Mouse (Mus musculus) urinary bladder, postnatal 25 days (tissue): ENCODE data around the gene Jarid2.

Experiments
- DNase-seq: peaks from one replicate; pipeline ENCODE4 v3.0.0; 2022; ENCODE audit warnings: low spot score

Jarid2 gene

DNA sequence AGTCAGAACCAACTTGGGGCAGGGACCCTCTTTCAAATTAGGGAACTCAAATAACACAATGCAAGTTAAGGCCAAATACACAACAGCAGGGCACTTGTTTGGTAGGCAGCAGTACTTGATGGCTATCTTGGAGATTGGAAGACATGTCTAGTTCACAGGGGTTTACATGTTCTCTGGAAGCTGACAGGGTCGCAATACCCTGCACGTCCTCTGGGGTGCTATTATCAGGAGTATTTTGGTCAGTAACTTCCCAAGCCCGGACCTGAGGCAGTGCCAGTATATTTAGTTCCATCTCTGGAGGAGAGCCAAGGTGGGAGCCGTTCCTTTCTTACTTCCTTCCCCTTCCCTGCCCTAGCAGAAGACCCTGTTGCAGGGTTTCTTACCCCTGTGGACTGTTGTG lies 186.7 kb downstream of the Jarid2 start:
- no peak for DNase-seq

DNA sequence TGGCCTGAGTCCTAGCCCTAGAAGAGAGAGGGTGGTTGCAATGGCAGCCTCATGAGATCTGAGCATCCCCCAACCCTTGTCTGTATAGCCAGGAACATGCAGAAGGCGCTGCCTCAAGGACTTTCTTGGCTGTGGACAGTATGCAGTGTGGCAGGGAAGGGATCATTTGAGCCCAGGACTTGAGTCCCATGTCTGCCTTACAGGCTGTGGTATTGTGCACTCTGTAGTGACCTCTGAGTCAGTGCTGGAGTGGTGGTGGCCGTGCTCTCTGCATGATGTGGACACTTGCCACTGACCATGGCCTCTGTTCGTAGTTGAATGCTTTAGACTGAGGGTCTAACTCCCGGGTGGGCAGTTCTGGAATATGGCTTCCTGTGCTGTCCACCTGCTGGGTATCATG lies 187.9 kb downstream of the Jarid2 start:
- DNase-seq = no peak

DNA sequence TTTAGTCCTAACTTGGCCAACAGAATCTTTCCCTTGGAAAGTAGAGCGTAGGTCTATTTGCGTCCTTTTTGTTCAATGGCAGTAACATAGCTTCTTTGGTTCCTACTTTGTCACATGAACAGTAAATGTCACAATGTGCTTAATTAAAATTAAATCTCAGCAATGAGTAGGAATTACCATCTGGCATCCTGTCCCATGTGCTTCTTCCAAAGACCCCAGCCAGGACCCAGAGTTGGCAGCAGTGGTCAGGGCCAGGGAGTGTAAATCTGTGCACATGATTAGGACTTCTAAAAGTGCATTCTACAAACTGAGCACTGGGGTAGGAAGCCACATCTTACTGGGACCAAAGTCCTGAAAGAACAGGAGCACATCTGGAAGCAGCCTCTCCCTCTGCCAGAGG lies 189.0 kb downstream of the Jarid2 start:
- no peak for DNase-seq

DNA sequence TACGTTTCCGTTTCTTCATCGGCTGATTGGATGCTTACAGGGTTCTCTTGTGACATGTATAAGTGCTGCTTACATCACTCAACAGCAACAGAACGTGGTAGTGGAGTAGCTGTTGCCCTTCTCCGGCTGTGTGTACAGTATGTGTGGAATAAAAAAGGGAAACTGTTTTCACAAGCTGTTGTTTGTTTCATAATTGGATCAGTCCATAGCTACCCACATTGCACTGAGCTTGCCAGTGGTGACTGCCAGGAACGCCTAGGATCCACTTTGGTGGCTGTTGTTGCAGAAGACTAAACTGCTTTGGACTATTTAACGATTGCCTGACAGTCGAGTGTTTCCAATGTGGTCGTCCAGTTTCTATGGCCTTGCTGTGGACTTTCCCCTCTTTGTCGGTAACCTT lies 191.8 kb downstream of the Jarid2 start:
- no peak for DNase-seq

DNA sequence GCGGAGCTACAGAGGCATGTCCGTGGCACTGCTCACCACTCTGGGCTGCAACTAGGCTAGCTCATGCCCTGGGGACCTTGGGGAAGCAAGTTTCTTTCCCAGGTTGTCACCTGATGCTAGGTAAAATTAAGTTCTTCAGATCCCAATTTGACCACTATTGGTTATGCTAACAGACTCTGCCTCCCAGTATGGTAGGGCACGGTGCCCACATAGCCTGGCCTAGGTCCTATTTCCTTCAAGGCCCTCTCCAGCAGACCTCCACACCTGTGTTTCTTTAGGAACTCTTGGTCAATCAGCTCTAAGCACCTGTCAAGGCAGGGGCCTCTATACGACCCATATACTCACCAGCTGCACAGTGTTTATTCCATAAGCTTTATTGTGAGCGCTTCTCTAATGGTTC lies 192.4 kb downstream of the Jarid2 start:
- DNase-seq = no peak

DNA sequence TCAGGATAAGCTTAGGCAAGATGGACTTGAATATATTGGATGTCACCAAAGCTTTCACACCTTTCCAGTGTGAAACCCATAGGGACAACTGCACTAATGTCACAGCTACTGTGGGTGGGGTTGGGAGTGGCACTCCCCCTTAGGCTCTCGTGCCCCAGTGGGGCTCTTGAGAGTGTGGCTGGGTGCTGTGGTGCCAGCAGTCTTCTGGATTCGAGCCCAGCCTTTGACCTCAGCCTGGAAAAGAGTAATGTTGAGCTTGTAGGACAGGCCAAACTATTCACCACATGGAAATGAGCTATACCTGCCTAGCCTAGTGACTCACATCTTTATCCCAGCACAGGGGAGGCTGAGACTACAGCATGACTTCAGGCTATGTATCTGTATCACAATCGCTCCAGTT lies 194.8 kb downstream of the Jarid2 start:
- no peak for DNase-seq

DNA sequence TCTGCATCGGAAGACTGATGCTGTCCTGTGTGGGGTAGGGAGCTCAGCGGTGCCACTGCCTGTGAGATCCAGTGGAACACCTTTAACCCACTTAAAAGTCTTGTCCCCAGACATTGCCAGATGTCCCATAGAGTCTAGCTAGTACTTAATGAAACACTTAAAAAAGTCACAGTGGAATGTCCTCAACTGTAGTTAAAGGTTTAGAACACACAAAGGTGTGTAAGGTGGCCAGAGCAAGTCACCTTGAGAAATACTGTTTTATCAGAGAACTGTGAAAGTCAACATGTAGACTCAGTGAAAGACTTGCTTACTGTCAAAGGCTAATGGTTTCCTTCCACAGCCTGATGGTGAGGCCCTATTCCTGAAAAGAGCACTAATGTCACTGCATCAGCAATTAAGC lies 195.9 kb downstream of the Jarid2 start:
- DNase-seq = no peak

DNA sequence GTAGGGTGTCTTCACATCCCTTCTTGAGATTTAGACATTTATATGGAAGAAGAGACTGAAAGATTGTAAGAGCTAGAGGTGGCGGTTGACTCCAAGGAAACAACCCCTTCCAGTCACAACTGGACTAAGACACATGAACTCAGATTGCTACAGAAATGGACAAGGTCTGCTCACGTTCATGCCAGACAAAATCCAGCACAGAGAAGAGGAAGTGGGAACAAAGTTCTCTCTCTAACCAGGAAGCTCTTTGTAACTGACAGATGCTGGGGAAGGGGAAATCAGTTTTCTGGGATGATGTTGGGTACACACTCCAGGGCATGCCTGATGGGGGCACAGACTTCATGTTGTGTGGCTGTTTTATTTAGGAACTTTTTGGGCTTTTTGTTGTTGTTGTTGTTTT lies 197.0 kb downstream of the Jarid2 start:
- DNase-seq = no peak

DNA sequence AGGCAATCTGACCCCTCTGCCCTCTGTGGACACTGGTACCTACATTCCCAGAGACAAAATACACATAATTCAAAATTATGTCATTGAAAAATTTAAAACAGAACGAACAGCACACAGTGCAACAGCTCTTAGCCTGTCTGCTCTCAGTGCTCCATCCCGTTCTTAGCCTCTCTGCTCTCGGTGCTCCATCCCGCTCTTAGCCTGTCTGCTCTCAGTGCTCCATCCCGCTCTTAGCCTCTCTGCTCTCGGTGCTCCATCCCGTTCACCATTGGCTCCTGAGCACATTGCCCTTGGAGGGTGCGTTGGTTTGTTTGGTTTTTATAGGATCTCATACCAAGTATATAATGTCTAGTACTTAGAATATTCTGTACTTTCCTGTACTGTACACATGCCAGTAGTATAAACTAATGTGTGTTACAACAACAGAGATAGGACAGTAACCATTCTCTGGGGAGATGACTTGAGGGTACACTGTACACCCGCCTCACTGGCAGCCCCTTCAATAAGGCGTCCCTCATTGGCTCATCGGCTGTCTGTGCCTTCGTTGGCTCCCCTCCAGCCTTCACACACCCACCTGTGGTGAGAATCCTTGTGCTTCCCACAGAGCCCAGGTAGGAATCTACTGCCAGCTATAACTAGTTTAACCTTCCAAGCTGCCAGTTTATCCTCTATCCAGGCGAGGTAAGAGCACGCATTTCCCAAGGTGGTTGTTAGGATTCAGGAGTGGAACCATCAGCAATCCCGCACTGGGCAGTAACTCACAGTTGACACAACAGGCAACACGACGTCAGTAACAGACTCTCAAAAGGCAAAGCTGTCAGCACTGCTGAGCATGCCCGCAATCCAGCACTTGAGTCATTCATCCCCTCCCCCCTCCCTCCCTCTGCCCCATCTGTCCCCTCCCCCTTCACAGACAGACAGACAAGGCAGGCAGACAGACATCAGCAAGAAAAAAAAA lies 203.3 kb downstream of the Jarid2 start:
- no peak for DNase-seq

DNA sequence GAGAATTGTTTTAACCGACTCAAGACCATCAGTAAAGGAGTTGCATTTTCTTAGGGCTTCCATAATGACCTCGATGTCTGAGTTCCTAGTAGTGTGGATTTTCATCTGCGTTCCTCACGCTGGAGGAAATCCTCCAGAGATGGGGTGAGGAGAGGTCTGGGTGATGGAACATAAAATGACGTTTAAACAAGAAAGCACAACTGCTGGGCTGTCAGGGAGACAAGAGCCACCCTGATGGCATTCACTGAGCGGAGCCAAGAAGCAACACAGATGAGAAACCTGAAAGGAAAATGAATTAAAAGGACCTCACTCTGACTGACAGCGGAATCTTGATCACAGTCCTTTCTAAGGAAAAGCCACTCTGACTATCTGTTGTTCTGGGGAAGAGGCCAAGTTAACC lies 204.3 kb downstream of the Jarid2 start:
- no peak for DNase-seq

DNA sequence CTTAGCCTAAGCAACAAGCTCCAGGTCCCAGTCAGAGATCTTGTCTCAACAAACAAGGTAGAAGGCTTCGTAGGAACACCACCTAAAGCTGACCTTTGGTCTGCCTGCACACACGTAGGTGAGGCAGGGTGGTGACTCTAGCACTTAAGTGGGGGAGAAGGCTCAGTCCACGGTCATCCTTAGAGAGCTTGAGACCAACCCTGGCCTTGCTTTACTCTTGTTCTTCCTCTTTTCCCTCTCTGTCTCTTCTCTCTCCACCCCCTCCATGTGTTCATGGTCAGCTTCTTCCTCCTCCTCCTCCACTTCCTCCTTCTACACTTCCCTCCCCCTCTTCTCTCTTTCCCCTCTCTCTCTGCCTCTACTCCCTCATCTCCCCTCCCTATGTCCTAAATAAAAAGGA lies 208.4 kb downstream of the Jarid2 start:
- DNase-seq = no peak

DNA sequence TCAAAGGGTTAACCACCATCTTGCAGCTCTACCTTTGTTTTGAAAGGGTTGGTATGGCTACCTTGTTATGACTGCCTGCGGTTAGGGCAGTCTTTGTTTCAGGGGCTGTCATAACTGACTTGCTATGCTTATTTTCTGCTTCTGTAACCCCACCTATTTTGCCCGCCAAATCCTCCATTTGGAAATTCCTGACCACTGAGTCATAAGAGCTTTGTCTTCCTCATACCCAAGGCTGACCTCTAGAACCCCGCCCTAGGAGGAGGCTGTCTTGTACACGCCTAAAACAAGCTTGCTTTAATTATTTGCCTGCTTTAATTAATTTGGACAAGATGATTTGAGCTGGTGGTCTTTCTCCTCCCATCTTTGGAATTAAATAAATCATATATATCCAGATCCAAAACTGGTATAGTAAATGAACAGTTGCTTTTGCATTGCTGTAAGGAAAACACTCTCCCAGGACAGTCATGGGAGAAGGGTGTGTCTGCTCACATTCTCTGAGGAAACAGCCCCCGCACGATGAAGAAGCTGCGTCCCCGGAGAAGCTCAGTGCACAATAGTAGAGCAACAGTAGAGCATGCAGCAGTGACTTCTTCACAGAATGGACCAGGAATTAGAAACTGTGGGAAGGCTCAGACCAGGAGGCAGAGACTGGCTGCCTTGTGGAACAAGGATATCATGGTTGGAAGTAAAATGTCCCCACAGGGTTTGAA lies 210.2 kb downstream of the Jarid2 start:
- no peak for DNase-seq

DNA sequence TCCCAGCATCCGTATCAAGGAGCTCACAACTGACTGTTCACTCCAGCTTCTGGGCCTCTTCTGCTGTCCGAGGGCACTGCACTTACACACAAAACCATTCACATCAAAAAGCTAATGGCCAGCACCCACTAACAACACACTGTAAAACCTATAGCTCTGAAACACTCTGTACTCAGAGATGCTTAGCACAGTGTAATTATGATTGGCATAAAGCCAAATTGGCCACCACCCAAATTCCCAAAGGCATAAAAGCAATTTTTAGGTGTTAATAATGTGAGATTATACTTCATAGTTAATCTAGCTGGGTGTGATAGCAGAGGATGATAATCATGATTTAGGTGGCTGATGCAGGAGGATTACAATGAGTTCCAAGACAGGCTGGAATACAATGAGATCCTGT lies 214.3 kb downstream of the Jarid2 start:
- DNase-seq = no peak

DNA sequence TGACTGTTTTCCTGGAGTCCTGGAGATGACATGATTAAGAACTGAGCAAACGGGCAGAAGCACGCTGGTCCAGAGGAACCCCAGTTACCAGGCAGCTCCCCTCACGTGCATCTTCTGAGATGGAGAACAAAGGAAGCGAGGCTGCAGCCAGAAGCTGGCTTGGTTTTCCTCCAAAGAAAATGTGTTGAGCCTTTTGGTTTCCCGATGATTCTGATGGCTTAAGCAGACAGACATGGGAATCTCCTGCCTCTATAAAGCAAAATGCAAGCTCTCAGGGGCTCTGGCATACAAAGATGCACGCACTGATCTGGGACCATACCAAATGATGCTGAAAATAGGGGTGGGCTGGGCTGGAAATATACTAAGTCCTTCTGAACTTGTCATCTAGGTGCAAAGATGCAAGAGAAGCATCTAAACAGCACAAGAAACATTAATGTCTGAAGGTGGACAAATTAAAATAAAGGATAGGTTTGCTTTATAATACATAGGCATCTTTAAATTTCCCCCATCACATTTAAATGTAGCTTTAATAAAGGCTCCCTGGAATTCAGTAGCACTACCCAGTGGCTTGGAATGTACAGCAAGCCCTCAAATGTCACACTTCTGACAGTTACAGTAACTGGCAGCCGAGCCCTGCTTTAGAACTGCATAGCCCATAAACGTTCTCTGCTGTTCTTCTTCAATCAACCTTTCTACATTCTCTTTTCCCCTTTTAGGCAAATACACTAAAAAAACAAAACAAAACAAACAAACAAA lies 217.8 kb downstream of the Jarid2 start:
- DNase-seq = no peak

DNA sequence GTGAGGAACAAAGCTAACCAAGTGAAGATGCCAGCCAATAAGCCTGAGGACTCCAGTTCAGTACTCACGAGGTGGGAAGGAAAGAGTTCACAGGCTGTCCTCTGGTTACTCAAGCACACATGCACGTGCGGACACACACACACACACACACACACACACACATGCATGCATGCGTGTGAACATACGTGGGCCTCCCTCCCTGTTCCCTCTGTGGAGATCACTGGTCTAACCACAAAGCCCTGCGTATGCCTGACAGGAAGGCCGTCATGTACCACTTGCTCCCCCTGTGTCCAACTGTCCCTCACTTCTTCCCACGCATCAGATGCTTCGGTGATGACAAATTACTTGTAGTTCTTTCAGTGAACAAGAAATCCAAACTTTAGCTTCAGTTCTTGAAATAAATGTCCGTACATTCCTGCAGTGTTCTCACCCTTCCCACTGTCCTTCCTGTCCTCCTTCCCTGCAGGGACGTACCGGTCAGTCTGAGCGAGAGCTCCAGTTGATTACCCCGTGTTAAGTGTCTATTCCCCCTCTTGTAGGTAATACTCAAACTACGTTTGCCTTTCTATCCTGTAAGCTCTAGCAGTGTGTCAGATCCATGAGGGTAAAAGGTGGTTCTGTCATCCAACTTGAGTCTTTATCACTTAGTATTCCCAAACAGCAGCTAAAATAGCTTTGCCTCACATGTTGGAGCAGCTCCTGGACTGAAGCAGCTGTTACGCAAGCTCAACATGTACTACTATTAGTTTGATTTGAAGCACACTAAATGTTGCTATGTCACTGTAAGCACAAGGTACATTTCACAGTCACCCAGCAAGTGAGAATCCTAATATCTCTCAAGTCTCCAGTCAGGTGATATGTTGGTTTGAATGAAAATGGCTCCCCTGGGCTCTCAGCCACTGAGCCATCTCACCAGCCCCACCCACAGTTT lies 219.3 kb downstream of the Jarid2 start:
- no peak for DNase-seq

DNA sequence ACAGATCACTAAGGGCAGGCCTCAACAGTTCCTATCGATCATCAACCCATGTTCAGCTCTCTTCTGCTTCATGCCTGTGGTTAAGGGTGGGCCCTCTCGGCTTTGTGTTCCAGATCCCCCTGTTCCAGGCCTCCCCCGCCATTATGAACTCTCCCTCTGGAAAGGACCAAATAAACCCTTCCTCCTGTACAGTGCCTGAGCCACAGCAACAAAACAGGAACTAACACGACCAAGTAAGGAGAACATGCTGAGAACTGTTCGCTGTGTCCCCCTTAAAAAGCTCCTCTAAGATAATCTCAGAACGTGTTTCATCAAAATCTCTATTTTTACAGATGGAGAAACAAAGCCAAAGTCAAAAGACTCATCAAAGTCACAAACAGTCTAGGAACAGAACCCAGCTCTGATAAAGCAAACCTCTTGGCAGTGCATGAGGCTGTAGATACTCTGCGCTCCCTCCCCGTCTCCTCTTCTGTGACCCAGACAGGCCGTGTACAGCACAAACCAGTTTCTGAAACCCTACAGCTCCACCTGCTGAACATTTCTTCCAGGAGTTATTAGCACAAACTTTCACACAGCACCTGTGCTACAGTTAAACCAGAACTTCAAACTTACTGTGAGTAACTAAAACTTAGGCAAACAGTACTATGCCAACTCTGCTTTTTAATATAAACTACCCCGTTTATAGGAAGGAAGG lies 223.3 kb downstream of the Jarid2 start:
- DNase-seq = no peak

DNA sequence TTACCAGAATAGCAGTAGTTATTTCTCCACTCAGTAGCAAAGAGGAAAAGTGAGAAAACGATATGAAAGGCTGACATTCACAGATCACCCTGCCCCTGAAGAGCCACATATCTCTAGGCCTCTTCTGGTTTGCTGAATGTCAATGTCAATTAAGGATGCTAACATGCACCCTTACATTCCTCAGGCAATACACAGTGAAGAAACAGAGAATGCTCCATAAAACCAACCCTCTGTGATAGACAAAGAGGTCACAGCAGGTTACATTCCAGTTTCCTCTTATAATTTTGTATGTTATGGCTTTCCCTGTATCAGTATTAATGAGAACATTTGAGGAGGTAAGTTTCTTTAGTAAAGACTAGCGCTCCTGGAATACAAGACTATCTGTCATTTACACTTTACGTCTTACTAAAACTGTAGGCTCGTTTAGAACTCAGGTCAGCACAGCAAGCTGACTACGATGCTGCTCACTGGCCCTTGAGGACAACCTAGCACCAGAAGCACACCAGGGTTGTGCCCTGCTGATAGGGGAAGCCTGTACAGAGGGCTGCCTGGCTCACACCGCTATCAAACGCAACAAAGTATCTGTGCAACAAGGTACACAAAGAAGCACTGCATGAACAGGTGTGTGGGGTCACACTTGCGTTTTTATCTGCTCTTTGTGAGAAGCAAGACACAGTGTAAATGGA lies 224.4 kb downstream of the Jarid2 start:
- DNase-seq = no peak

DNA sequence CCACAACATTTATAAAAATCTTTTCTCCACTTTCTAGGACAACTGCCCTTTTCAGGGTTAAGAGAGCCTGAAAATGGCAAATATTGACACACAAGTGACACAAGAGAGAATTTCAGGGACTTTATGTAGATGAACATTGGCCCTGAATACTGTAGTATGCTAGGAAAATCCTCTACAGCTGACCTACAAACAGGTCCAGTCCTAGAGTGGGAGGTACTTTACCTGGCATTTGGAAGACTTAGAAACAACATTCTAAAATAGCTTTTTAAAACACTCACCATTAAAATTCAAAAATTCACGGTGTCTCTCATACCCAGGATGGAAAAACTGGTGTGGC lies 224.9 kb downstream of the Jarid2 start:
- no peak for DNase-seq

DNA sequence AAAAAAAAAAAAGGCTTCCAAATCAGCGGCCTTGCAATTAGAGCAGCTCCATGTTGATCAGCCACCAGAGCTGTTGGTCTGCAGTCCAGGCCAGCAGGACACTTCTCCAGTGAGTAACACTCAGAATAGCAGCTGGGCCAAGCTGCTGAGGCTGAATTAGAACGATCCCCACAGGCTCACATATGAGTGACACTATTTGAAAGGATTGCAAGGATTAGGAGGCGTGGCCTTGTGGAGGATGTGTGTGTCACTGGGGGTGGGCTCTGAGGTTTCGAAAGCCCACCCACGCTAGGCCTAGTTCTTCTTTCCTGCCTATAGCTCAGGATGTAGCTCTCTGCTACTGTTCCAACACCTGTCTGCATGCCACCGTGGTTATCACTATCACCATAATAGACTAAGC lies 226.5 kb downstream of the Jarid2 start:
- DNase-seq = no peak

DNA sequence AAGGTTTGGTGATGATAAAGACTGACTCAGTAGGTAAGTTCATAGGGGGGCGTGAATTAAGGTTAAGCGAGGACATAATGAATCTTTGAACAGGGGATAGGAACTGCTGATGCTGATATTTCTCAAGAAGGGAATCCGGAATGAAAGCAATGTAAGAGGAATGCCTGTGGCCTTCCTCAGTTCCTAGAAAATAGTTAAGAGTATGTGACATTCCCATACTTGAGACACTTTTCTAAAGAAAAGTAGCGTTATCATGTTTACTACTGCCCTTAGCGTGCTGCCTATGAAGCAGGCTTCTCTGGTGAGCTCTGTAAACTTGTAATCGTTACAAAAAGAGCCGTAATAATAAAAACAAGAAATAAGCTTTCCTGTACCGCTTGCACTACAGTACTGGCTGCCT lies 227.8 kb downstream of the Jarid2 start:
- no peak for DNase-seq
